Mouse (Mus musculus) ES-E14 (cell line): Measurements from ENCODE around the gene Ntng1.

ENCODE experiments used
- HCFC1 ChIP-seq: IDR thresholded peaks from 2 replicates; pipeline ENCODE4 v1.6.1; 2012; ENCODE audit warnings: low read length, inconsistent platforms, borderline replicate concordance; ENCODE audit not compliant: insufficient read depth
- MAFK ChIP-seq: IDR thresholded peaks from 2 replicates; pipeline ENCODE4 v1.6.1; 2014; ENCODE audit warnings: mild to moderate bottlenecking, low read depth, low read length, inconsistent platforms; ENCODE audit not compliant: insufficient read depth
- ZC3H11A ChIP-seq: IDR thresholded peaks from 2 replicates; pipeline ENCODE4 v1.6.1; 2012; ENCODE audit warnings: low read depth, mild to moderate bottlenecking, inconsistent platforms, low read length, borderline replicate concordance
- ZNF384 ChIP-seq: IDR thresholded peaks from 2 replicates; pipeline ENCODE4 v1.6.1; 2012; ENCODE audit warnings: low read depth, low read length, inconsistent platforms

DNA sequence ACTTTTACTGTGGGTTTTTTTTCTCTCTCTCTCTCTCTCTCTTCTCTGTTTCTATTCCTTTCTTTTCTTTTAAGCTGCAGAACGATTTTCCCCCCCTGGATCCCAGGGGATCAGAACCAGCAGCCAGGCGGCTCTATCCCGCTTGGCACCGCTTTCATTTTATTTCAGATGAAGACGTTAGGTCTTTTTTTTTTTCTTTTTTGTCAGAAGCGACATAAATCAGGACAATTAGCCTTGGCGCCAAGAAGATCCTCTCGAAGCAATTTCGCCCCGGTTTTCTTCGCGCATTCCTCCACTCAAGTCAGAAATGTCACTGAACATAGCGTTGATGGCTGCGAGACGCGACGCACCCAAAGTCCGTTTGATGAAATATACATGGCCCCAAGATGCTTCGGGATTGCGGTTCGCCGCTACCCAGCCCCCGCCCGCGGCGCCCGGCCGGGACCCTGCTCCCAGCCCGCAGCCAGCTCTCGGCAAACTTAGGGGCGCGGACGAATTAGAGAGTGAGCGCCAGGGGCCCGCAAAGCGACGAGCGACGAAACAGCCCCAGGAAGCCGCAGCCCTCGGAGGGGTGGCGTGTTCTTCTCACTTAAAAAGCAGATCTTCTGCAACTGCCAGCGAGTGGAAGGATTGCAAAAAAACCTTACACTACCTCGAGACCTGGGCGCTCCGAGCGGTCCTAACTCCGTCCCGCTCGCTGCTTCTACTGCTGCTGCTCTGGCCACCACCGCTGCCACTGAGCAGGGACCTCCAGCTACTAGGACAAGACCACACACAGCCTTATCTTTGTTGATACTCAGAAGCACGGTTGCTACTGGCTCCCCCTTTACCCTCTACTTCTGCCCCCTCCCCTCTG is at the start of gene Ntng1:
- no peak for TF ChIP-seq MAFK
- TF ChIP-seq HCFC1: no peak
- TF ChIP-seq ZNF384: no peak
- TF ChIP-seq ZC3H11A: no peak
